Mouse (Mus musculus) stomach, postnatal 0 days (tissue): ENCODE data around the gene Tle2.

Experiments
- CTCF ChIP-seq: IDR thresholded peaks from 2 replicates; pipeline ENCODE4 v1.5.1; 2016; ENCODE audit warnings: antibody characterized with exemption, low read depth, mild to moderate bottlenecking, moderate library complexity
- EP300 ChIP-seq: optimal IDR thresholded peaks from 2 replicates; pipeline ENCODE3; 2016; ENCODE audit warnings: antibody characterized with exemption

DNA sequence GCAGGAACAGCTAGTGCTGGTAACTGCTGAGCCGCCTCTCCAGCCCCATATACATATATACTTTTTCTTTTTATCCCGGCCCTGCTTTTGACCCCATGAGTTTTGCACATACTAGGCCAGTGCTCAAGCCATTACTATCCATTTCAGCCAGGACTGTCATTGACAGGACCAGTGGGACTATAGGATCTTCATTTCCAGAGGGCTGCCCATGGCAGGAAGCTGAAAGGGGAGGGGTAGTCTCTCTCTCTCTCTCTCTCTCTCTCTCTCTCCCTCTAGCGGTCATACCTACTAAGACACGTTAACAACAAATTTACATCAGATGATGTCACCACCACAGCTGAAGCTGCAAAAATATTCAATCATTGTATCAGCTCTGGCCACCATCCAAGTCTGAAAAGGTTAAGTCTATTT is 28.4 kb downstream of the Tle2 start:
- no peak for TF ChIP-seq EP300
- TF ChIP-seq CTCF: peak; percentile 77
